Mouse (Mus musculus): ENCODE data around the gene Rasl11b. TPM values are rescaled to one million over a fixed set of nuclear protein-coding genes. Genes with fewer than 3 reads are reported as not detected.
A peak's percentile ranks its signal among the peaks of the same experiment; 100 is the strongest.

Rasl11b gene
- polyA plus RNA-seq, 1 experiment from 2014 or later = 148 TPM

- H3K4me3 ChIP-seq = peak overlapping the region; percentile 75
Measured at GRCm38 (mm10) chr5:74199793-74200192, 4.7 kb downstream of the Rasl11b start.

GRCm38 (mm10) chr5:74200481-74200880 is 5.4 kb downstream of the Rasl11b start:
- no peak for ATAC-seq (ENCODE audit: insufficient number of reproducible peaks, insufficient read depth, low FRiP score, low TSS enrichment, low read depth)
- Histone ChIP-seq H3K27ac (peak overlapping the region; percentile 91), H3K36me3 (peaks cover 36% of the 10 kb centered on the region), H3K9me3 (no peaks in the 10 kb centered on the region), H3K4me2 (peak overlapping the region; percentile 83), H3K4me1 (peaks cover 70% of the 10 kb centered on the region), H3K4me3 (no peak overlapping the region), H3K27me3 (no peaks in the 10 kb centered on the region), H3K9ac (no peak overlapping the region)
- 72% methylated on average over 8 of the region's 8 CpGs for WGBS

More at GRCm38 (mm10) chr5:74199793-74200192, 4.7 kb downstream of the Rasl11b start:
- Histone ChIP-seq H3K9ac (peak overlapping the region; percentile 96), H3K4me2 (peak overlapping the region; percentile 83), H3K4me1 (peaks cover 68% of the 10 kb centered on the region), H3K9me3 (no peaks in the 10 kb centered on the region), H3K36me3 (peaks cover 36% of the 10 kb centered on the region), H3K27me3 (no peaks in the 10 kb centered on the region), H3K27ac (peak overlapping the region; percentile 91)
- WGBS = 63% methylated on average over 13 of the region's 13 CpGs
- no peak for ATAC-seq (ENCODE audit: insufficient number of reproducible peaks, insufficient read depth, low FRiP score, low TSS enrichment, low read depth)

GRCm38 (mm10) chr5:74201570-74202357 is 6.7 kb downstream of the Rasl11b start:
- Histone ChIP-seq H3K36me3 (peaks cover 36% of the 10 kb centered on the region), H3K9ac (0 out of 2 replicates have a peak overlapping the region, but pooled peaks have one; percentile 36), H3K4me2 (peak overlapping the region; percentile 83), H3K27me3 (no peaks in the 10 kb centered on the region), H3K27ac (peak overlapping the region; percentile 91), H3K4me3 (no peak overlapping the region), H3K4me1 (peaks cover 76% of the 10 kb centered on the region), H3K9me3 (no peaks in the 10 kb centered on the region)
- ATAC-seq (ENCODE audit: insufficient number of reproducible peaks, insufficient read depth, low FRiP score, low TSS enrichment, low read depth) = peak; percentile 80
- 26% methylated on average over 10 of the region's 10 CpGs for WGBS

GRCm38 (mm10) chr5:74202515-74202914 is 7.4 kb downstream of the Rasl11b start:
- Histone ChIP-seq H3K4me1 (peaks cover 70% of the 10 kb centered on the region), H3K9ac (no peak overlapping the region), H3K27me3 (no peaks in the 10 kb centered on the region), H3K4me3 (no peak overlapping the region), H3K36me3 (peaks cover 30% of the 10 kb centered on the region), H3K4me2 (no peak overlapping the region), H3K9me3 (no peaks in the 10 kb centered on the region), H3K27ac (peak overlapping the region; percentile 91)
- WGBS = 72% methylated on average over 4 of the region's 4 CpGs
- no peak for ATAC-seq (ENCODE audit: insufficient number of reproducible peaks, insufficient read depth, low FRiP score, low TSS enrichment, low read depth)

- no peak overlapping the region for H3K4me3 ChIP-seq
- H3K9me3 ChIP-seq = no peaks in the 10 kb centered on the region
- ATAC-seq (ENCODE audit: insufficient number of reproducible peaks, insufficient read depth, low FRiP score, low TSS enrichment, low read depth) = no peak
- peaks cover 65% of the 10 kb centered on the region for H3K4me1 ChIP-seq
- no peaks in the 10 kb centered on the region for H3K27me3 ChIP-seq
- 33% methylated on average over 5 of the region's 5 CpGs for WGBS
- peak overlapping the region; percentile 39; the same call in 1 of the 2 replicates for H3K27ac ChIP-seq
- no peak overlapping the region for H3K9ac ChIP-seq
- peaks cover 12% of the 10 kb centered on the region for H3K36me3 ChIP-seq
- H3K4me2 ChIP-seq = no peak overlapping the region
Measured at GRCm38 (mm10) chr5:74204465-74204864, 9.4 kb downstream of the Rasl11b start.

- no peaks in the 10 kb centered on the region for H3K9me3 ChIP-seq
- ATAC-seq (ENCODE audit: insufficient number of reproducible peaks, insufficient read depth, low FRiP score, low TSS enrichment, low read depth) = no peak
- H3K4me3 ChIP-seq = no peak overlapping the region
- 28% methylated on average over 8 of the region's 8 CpGs for WGBS
- H3K27me3 ChIP-seq = no peaks in the 10 kb centered on the region
- no peak overlapping the region for H3K4me2 ChIP-seq
- H3K9ac ChIP-seq = 0 out of 2 replicates have a peak overlapping the region, but pooled peaks have one; percentile 27
- H3K4me1 ChIP-seq = peaks cover 65% of the 10 kb centered on the region
- peak overlapping the region; percentile 64 for H3K27ac ChIP-seq
- 0 out of 2 replicates have a peak, but pooled peaks cover 1% of the 10 kb centered on the region for H3K36me3 ChIP-seq
Measured at GRCm38 (mm10) chr5:74205509-74205908, 10.4 kb downstream of the Rasl11b start.

- Histone ChIP-seq H3K9ac (no peak overlapping the region), H3K4me1 (peaks cover 63% of the 10 kb centered on the region), H3K4me2 (no peak overlapping the region), H3K4me3 (no peak overlapping the region), H3K36me3 (no peaks in the 10 kb centered on the region), H3K27me3 (no peaks in the 10 kb centered on the region), H3K27ac (no peak overlapping the region), H3K9me3 (no peaks in the 10 kb centered on the region)
- ATAC-seq (ENCODE audit: insufficient number of reproducible peaks, insufficient read depth, low FRiP score, low TSS enrichment, low read depth) = no peak
- 90% methylated on average over 7 of the region's 7 CpGs for WGBS
Measured at GRCm38 (mm10) chr5:74206038-74206437, 11.0 kb downstream of the Rasl11b start.

- Histone ChIP-seq H3K9me3 (no peaks in the 10 kb centered on the region), H3K9ac (no peak overlapping the region), H3K36me3 (no peaks in the 10 kb centered on the region), H3K27me3 (no peaks in the 10 kb centered on the region), H3K4me2 (no peak overlapping the region), H3K27ac (no peak overlapping the region), H3K4me1 (peaks cover 63% of the 10 kb centered on the region), H3K4me3 (no peak overlapping the region)
- WGBS = 90% methylated on average over 7 of the region's 7 CpGs
- ATAC-seq (ENCODE audit: insufficient number of reproducible peaks, insufficient read depth, low FRiP score, low TSS enrichment, low read depth) = no peak
Measured at GRCm38 (mm10) chr5:74206649-74207048, 11.6 kb downstream of the Rasl11b start.

- ATAC-seq (ENCODE audit: insufficient number of reproducible peaks, insufficient read depth, low FRiP score, low TSS enrichment, low read depth) = no peak
- 79% methylated on average over 3 of the region's 3 CpGs for WGBS
- peaks cover 58% of the 10 kb centered on the region for H3K4me1 ChIP-seq
Measured at GRCm38 (mm10) chr5:74207209-74207608, 12.1 kb downstream of the Rasl11b start.

GRCm38 (mm10) chr5:74208438-74208837 is 13.4 kb downstream of the Rasl11b start:
- no peaks in the 10 kb centered on the region for H3K27me3 ChIP-seq
- no peak overlapping the region for H3K27ac ChIP-seq
- WGBS = 44% methylated on average over 7 of the region's 7 CpGs
- no peak overlapping the region for H3K9ac ChIP-seq
- peaks cover 56% of the 10 kb centered on the region for H3K4me1 ChIP-seq
- ATAC-seq (ENCODE audit: insufficient number of reproducible peaks, insufficient read depth, low FRiP score, low TSS enrichment, low read depth) = no peak
- no peaks in the 10 kb centered on the region for H3K9me3 ChIP-seq
- no peak overlapping the region for H3K4me3 ChIP-seq
- H3K36me3 ChIP-seq = no peaks in the 10 kb centered on the region
- H3K4me2 ChIP-seq = no peak overlapping the region

More at GRCm38 (mm10) chr5:74207209-74207608, 12.1 kb downstream of the Rasl11b start:
- no peaks in the 10 kb centered on the region for H3K36me3 ChIP-seq
- H3K4me3 ChIP-seq = no peak overlapping the region
- no peaks in the 10 kb centered on the region for H3K9me3 ChIP-seq
- H3K27me3 ChIP-seq = no peaks in the 10 kb centered on the region
- H3K9ac ChIP-seq = no peak overlapping the region
- H3K27ac ChIP-seq = no peak overlapping the region
- H3K4me2 ChIP-seq = no peak overlapping the region

- 71% methylated on average over 4 of the region's 4 CpGs for WGBS
- Histone ChIP-seq H3K27me3 (no peaks in the 10 kb centered on the region), H3K27ac (0 out of 2 replicates have a peak overlapping the region, but pooled peaks have one; percentile 29), H3K4me2 (no peak overlapping the region), H3K4me1 (peaks cover 61% of the 10 kb centered on the region), H3K9ac (no peak overlapping the region), H3K9me3 (no peaks in the 10 kb centered on the region), H3K4me3 (no peak overlapping the region), H3K36me3 (no peaks in the 10 kb centered on the region)
- no peak for ATAC-seq (ENCODE audit: insufficient number of reproducible peaks, insufficient read depth, low FRiP score, low TSS enrichment, low read depth)
Measured at GRCm38 (mm10) chr5:74209640-74210039, 14.6 kb downstream of the Rasl11b start.

GRCm38 (mm10) chr5:74211346-74211745 is 16.3 kb downstream of the Rasl11b start:
- Histone ChIP-seq H3K36me3 (no peaks in the 10 kb centered on the region), H3K27me3 (no peaks in the 10 kb centered on the region), H3K4me1 (peaks cover 62% of the 10 kb centered on the region), H3K4me3 (no peak overlapping the region), H3K27ac (peak overlapping the region; percentile 24; the same call in 1 of the 2 replicates), H3K9me3 (no peaks in the 10 kb centered on the region), H3K4me2 (no peak overlapping the region), H3K9ac (no peak overlapping the region)
- 55% methylated on average over 11 of the region's 11 CpGs for WGBS
- ATAC-seq (ENCODE audit: insufficient number of reproducible peaks, insufficient read depth, low FRiP score, low TSS enrichment, low read depth) = no peak

Measured in embryonic facial prominence, embryonic 13.5 days (tissue).